ENCODE assay signal across 16 mouse cellular contexts in genomic region chr8:108246934-108247417, GRCm38 (mm10).
DNase-seq lines count a peak whose midpoint lies in the region; ATAC-seq lines count a peak whose summit lies in the region.
"Had no signal": no experiment of that assay in that cellular context is flagged by ENCODE, and none has a peak within 500 bp of the region (broad histone marks: within the 10 kb centered on the region; RNA-seq: fewer than 3 reads in every experiment).

No protein-coding gene starts in this region.

- no peak overlapping the region for H3K4me3 ChIP-seq in hindbrain, embryonic 11.5 days (ENCODE audit: low read depth, low read length)
- no peak overlapping the region for H3K4me3 ChIP-seq in midbrain, embryonic 12.5 days
- H3K4me3 ChIP-seq in heart, embryonic 12.5 days = no peak overlapping the region
- H3K4me3 ChIP-seq: left cerebral cortex, adult 2 months; megakaryocyte, embryonic 14.5 days had no signal

- no peaks in the 10 kb centered on the region for H3K9me3 ChIP-seq in hindbrain, embryonic 11.5 days (ENCODE audit: control insufficient read depth, low read length)
- no peaks in the 10 kb centered on the region for H3K9me3 ChIP-seq in midbrain, embryonic 12.5 days
- H3K9me3 ChIP-seq in heart, embryonic 12.5 days (replicated peaks) = no peaks in the 10 kb centered on the region
- H3K9me3 ChIP-seq: megakaryocyte, embryonic 14.5 days had no signal

- peaks cover 6% of the 10 kb centered on the region for H3K4me1 ChIP-seq in hindbrain, embryonic 11.5 days (replicated peaks; ENCODE audit: control insufficient read depth, insufficient read depth, low read length)
- peaks cover 41% of the 10 kb centered on the region for H3K4me1 ChIP-seq in midbrain, embryonic 12.5 days
- peaks cover 4% of the 10 kb centered on the region for H3K4me1 ChIP-seq in heart, embryonic 12.5 days (replicated peaks)
- H3K4me1 ChIP-seq: megakaryocyte, embryonic 14.5 days had no signal

- no peaks in the 10 kb centered on the region for H3K36me3 ChIP-seq in hindbrain, embryonic 11.5 days (ENCODE audit: control insufficient read depth, insufficient read depth, low read length)
- H3K36me3 ChIP-seq in midbrain, embryonic 12.5 days = no peaks in the 10 kb centered on the region
- no peaks in the 10 kb centered on the region for H3K36me3 ChIP-seq in heart, embryonic 12.5 days

- H3K4me2 ChIP-seq in hindbrain, embryonic 11.5 days (replicated peaks; ENCODE audit: low read depth, low read length) = no peak overlapping the region; the same call in 1 of the 2 replicates
- H3K4me2 ChIP-seq in midbrain, embryonic 12.5 days (replicated peaks) = peak overlapping the region; percentile 52
- no peak overlapping the region for H3K4me2 ChIP-seq in heart, embryonic 12.5 days

- 37% methylated on average over 7 of the region's 7 CpGs for whole genome bisulfite sequencing in hindbrain, embryonic 11.5 days
- WGBS in midbrain, embryonic 12.5 days = 19% methylated on average over 7 of the region's 7 CpGs
- WGBS in heart, embryonic 12.5 days = 75% methylated on average over 7 of the region's 7 CpGs

- peak; percentile 34 for DNase-seq in retina, embryonic 14.5 days (ENCODE audit: low spot score)
- no peak for DNase-seq in retina, postnatal 1 day
- DNase-seq in hindbrain, embryonic 11.5 days (ENCODE audit: low spot score) = peak; percentile 39
- DNase-seq in kidney, adult 9 months = no peak
- DNase-seq in adrenal gland, postnatal 25 days = no peak
- DNase-seq: cerebellum, adult 11-12 months; heart, postnatal 14 days; kidney, adult 2 months; liver; right cerebral cortex, postnatal 14 days; thymus, postnatal 14 days had no signal

- no peak overlapping the region for H3K9ac ChIP-seq in hindbrain, embryonic 11.5 days (ENCODE audit: low read depth, low read length)
- no peak overlapping the region for H3K9ac ChIP-seq in midbrain, embryonic 12.5 days (replicated peaks)
- H3K9ac ChIP-seq in heart, embryonic 12.5 days = no peak overlapping the region

- peak overlapping the region; percentile 91 for H3K27ac ChIP-seq in hindbrain, embryonic 11.5 days (ENCODE audit: low read depth, low read length)
- H3K27ac ChIP-seq in midbrain, embryonic 12.5 days (replicated peaks) = peak overlapping the region; percentile 91
- H3K27ac ChIP-seq in heart, embryonic 12.5 days (ENCODE audit: poor library complexity, severe bottlenecking) = no peak overlapping the region
- H3K27ac ChIP-seq: left cerebral cortex, adult 2 months had no signal

- peak; percentile 34 for ATAC-seq in hindbrain, embryonic 11.5 days (ENCODE audit: low FRiP score)
- no peak for ATAC-seq in midbrain, embryonic 12.5 days (ENCODE audit: low FRiP score, low read depth)
- no peak for ATAC-seq in heart, embryonic 12.5 days (ENCODE audit: insufficient number of reproducible peaks, low FRiP score)
- ATAC-seq: CD4-positive, CD25-positive, alpha-beta regulatory T cell, adult 4 months had no signal

- H3K27me3 ChIP-seq in hindbrain, embryonic 11.5 days (ENCODE audit: control insufficient read depth, insufficient read depth, low read length) = no peaks in the 10 kb centered on the region
- peaks cover 10% of the 10 kb centered on the region; the same call in 1 of the 2 replicates for H3K27me3 ChIP-seq in midbrain, embryonic 12.5 days
- no peaks in the 10 kb centered on the region for H3K27me3 ChIP-seq in heart, embryonic 12.5 days (replicated peaks)
- H3K27me3 ChIP-seq: megakaryocyte, embryonic 14.5 days had no signal

Comparison
In these comparisons a context has a peak if more than half of its experiments do, and no peak if none do; other contexts are left out.
1. DNase-seq: peak in retina, embryonic 14.5 days (single experiment) and hindbrain, embryonic 11.5 days (single experiment); none in retina, postnatal 1 day (single experiment), kidney, adult 9 months (single experiment) and adrenal gland, postnatal 25 days (single experiment).